Mouse (Mus musculus): ENCODE data around the gene Ifrd1.

DNA sequence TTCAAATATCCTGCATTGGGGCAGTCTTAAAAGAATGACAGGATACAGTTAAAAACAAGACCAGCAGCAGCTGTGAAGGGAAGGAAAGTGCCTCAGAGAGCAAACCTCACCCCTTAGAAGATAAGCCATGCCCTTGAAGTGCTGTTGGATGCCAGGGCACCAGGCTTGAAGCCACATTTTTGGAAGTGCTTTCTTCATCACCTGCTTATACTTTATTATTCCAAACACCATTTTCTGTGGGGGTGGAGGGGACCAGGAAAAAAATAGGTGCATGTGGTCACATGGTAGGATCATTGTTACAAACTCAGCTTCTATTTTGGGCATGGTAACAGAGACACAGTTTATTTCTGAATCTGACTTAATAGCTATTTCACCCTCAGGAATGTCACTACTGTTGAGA is 50.8 kb downstream of the Ifrd1 start:
- TF ChIP-seq CTCF (IDR thresholded peaks at IDR 0.05; ENCODE audit: insufficient read depth, low read length) (no peak), POLR2A (IDR thresholded peaks at IDR 0.05; ENCODE audit: borderline replicate concordance, extremely low read depth, low read depth, low read length) (no peak)
